Mouse (Mus musculus) heart, embryonic 11.5 days (tissue): ENCODE results near the gene Gemin2. TPM values are rescaled to one million over a fixed set of nuclear protein-coding genes. Genes with fewer than 3 reads are reported as not detected.

ENCODE experiments used
- ATAC-seq: fragments of 200-750 bp; cut with Nextera tagmentation; replicated peaks from 2 replicates; pipeline ENCODE4 v1.8.0; 2017; ENCODE audit warnings: moderate library complexity; ENCODE audit not compliant: insufficient number of reproducible peaks, low FRiP score, low TSS enrichment
- H3K27ac ChIP-seq: fragments of 300-500 bp; sonication (generic); 2 replicates; pipeline ENCODE4 v1.5.1; 2014; ENCODE audit warnings: mild to moderate bottlenecking, low read depth, low read length
- H3K27me3 ChIP-seq: fragments of 300-500 bp; sonication (generic); 2 replicates; pipeline ENCODE4 v1.6.1; 2014; ENCODE audit warnings: mild to moderate bottlenecking, low read length, mixed read lengths; ENCODE audit not compliant: control insufficient read depth, insufficient read depth
- H3K36me3 ChIP-seq: fragments of 300-500 bp; sonication (generic); 2 replicates; pipeline ENCODE4 v1.6.1; 2014; ENCODE audit warnings: mild to moderate bottlenecking, low read length, moderate library complexity, mixed read lengths; ENCODE audit not compliant: control insufficient read depth, insufficient read depth
- H3K4me1 ChIP-seq: fragments of 300-500 bp; sonication (generic); 2 replicates; pipeline ENCODE4 v1.6.1; 2014; ENCODE audit warnings: low read length; ENCODE audit not compliant: control insufficient read depth, insufficient read depth
- H3K4me2 ChIP-seq: fragments of 300-500 bp; sonication (generic); 2 replicates; pipeline ENCODE4 v1.6.1; 2014; ENCODE audit warnings: mild to moderate bottlenecking, moderate library complexity
- H3K4me3 ChIP-seq: fragments of 300-500 bp; sonication (generic); 2 replicates; pipeline ENCODE4 v1.5.1; 2014; ENCODE audit warnings: low read depth, low read length
- H3K9ac ChIP-seq: fragments of 300-500 bp; sonication (generic); 2 replicates; pipeline ENCODE4 v1.6.1; 2014; ENCODE audit warnings: mild to moderate bottlenecking, low read depth, low read length, moderate library complexity
- H3K9me3 ChIP-seq: fragments of 300-500 bp; sonication (generic); replicated peaks from 2 replicates; pipeline ENCODE4 v1.6.1; 2016; ENCODE audit warnings: low read length; ENCODE audit not compliant: control insufficient read depth
- WGBS: fragments of 180-500 bp; shearing (Covaris S2); extraction: QIAGEN DNeasy Blood & Tissue Kit; methylation state at CpG from one replicate; pipeline ENCODE4 v1.1.7; 2014; ENCODE audit not compliant: insufficient replicate concordance; 5-methylcytosine and 5-hydroxymethylcytosine counted together
- polyA plus RNA-seq: library from polyadenylated mRNA; unstranded; fragments of >200 nt; fragmentation: Nextera tagmentation; extraction: Ambion mirVana; gene quantifications from 2 replicates; pipeline ENCODE4 v1.2.1, GENCODE M21; 2014

Gemin2 gene
- polyA plus RNA-seq, 1 experiment from 2014 or later: 25.4 TPM

DNA sequence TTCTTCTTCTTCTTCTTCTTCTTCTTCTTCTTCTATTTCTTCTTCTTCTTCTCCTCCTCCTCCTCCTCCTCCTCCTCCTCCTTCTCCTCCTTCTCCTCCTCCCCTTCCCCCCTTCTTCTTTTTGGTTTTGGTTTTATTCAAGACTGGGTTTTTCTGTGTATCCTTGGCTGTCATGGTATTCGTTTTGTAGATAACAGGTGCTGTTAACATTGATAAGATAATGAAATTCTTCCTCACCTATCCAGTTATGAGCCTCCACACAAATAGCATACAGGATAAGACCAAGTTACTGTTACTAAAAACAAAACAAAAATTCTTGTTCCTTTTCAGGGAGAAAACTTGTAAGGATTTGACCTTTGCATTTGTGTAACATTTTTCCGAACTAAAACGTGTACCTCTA is 52.6 kb downstream of the Gemin2 start:
- Histone ChIP-seq H3K27ac (peak overlapping the region; percentile 86), H3K9ac (no peak overlapping the region), H3K27me3 (no peaks in the 10 kb centered on the region), H3K4me2 (peak overlapping the region; percentile 65), H3K4me1 (no peaks in the 10 kb centered on the region), H3K4me3 (peak overlapping the region; percentile 100; the same call in 1 of the 2 replicates), H3K9me3 (no peaks in the 10 kb centered on the region), H3K36me3 (peaks cover 21% of the 10 kb centered on the region)
- no peak for ATAC-seq
- 49% methylated on average over 3 of the region's 3 CpGs for WGBS

DNA sequence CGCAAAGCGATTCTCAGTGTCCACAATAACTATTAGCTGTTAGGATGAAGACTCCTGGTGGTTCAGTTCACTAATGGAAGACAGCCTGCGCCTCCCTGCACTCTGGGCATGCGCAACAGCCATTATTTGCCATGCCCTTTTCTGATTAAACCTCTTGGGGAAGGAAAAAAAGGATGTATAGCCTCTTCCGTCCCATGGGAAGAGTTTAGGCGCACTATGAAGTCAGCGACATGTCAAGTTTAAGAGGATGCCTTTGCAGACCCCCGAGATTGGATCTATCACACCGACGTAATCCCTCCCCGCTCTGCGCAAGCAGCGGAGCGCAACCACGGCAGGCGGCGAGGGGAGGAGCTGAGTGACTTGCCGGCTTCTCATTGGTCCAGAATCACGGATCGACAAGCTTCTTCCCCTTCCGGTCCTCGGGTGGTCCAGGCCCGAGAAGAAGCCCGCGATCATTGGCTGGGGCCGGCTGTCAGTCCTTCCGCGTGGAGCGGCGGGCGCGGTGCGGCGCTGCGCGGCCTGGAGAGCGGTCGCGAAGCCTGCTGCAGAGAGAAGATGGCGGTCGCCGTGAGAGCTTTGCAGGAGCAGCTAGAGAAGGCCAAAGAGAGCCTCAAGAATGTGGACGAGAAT is 53.4 kb downstream of the Gemin2 start, which contains the start of gene Pnn:
TSS of gene Pnn (plus strand) at position 437 of the 630 bp plus-strand sequence.
- no peaks in the 10 kb centered on the region for H3K4me1 ChIP-seq
- WGBS: under 1% methylated on average over 43 of the region's 43 CpGs
- H3K4me2 ChIP-seq: peak within 1 kb of the TSS; percentile 91
- H3K36me3 ChIP-seq: peaks cover 24% of the 10 kb centered on the region
- peak within 1 kb of the TSS; percentile 100 for H3K4me3 ChIP-seq
- H3K27me3 ChIP-seq: no peaks in the 10 kb centered on the region
- H3K9ac ChIP-seq: peak within 1 kb of the TSS; percentile 99
- peak within 1 kb of the TSS; percentile 92 for H3K27ac ChIP-seq
- peak; percentile 99 for ATAC-seq
- no peaks in the 10 kb centered on the region for H3K9me3 ChIP-seq

DNA sequence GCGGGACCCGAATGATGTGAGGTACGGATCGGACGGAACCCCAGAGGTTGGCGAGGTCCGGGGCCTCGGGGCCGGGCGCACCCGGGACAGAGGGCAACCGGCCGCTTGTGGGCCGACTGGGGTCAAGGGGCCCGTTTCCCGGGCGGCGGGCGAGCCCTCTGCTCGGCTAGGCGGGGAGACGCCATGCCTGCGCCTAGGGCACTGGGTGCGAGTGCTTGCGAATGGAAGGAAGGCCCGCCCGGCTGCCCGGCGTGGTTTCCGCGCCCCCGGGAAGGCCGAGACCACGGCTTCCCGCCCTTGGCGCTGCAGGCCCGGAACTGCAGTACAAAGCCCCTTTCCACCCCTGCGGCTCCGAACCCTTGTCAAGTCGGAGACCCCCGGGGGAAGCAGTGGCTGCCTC is 53.9 kb downstream of the Gemin2 start:
- peak overlapping the region; percentile 91 for H3K4me2 ChIP-seq
- WGBS: under 1% methylated on average over 41 of the region's 41 CpGs
- peak overlapping the region; percentile 92 for H3K27ac ChIP-seq
- no peaks in the 10 kb centered on the region for H3K27me3 ChIP-seq
- peaks cover 30% of the 10 kb centered on the region for H3K36me3 ChIP-seq
- H3K4me3 ChIP-seq: peak overlapping the region; percentile 100
- no peaks in the 10 kb centered on the region for H3K9me3 ChIP-seq
- H3K9ac ChIP-seq: peak overlapping the region; percentile 99
- peak; percentile 53 for ATAC-seq
- no peaks in the 10 kb centered on the region for H3K4me1 ChIP-seq

DNA sequence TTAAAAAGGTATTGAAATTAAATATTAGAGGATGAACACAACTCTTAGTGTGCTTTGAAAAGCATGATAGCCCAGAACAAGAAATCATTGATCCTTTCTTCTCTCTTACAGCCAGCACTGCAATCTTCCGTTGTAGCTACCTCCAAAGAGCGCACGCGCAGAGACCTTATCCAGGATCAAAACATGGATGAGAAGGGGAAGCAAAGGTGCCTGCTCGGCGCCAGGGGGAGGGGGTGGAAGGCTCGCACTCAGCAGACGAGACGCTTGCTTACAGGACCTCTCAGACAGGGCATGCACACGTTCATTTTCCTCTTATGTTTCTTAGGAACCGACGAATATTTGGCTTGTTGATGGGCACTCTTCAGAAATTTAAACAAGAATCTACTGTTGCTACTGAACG is 55.6 kb downstream of the Gemin2 start:
- Histone ChIP-seq H3K4me3 (no peak overlapping the region), H3K9me3 (no peaks in the 10 kb centered on the region), H3K27ac (no peak overlapping the region), H3K36me3 (peaks cover 34% of the 10 kb centered on the region), H3K4me2 (no peak overlapping the region), H3K4me1 (no peaks in the 10 kb centered on the region), H3K27me3 (no peaks in the 10 kb centered on the region), H3K9ac (no peak overlapping the region)
- WGBS: 93% methylated on average over 13 of the region's 13 CpGs
- no peak for ATAC-seq

DNA sequence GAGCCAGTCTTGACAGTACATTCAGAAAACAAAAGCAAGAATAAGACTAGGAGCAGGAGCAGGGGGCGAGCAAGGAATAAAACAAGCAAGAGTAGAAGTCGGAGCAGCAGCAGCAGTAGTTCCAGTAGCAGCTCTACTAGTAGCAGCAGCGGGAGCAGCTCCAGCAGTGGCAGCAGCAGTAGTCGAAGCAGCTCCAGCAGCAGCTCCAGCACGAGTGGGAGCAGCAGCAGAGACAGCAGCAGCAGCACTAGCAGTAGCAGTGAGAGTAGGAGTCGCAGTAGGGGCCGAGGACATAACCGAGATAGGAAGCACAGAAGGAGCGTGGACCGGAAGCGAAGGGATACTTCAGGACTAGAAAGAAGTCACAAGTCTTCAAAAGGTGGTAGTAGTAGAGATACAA is 59.1 kb downstream of the Gemin2 start:
- ATAC-seq: no peak
- H3K36me3 ChIP-seq: peaks cover 34% of the 10 kb centered on the region
- 84% methylated on average over 11 of the region's 11 CpGs for WGBS

DNA sequence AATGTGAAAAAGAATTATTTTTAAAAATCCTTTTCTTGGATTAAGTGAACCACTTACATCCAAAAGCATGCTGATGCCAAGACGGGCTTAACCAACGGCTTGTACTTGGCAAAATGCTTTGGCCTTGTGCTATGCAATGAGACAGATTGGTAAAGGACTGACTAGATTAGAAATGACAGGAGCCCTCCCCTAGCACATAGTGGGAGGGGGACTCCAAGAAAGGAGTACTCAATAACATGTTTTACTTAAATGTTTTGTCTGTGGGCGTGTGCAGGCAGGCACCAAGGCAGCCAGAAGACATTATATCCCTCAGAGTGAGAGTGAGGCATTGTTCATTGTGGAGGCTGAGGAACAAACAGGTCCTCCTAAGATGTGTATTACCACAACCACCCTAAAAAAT is 60.9 kb downstream of the Gemin2 start:
- peaks cover 24% of the 10 kb centered on the region for H3K36me3 ChIP-seq
- no peak overlapping the region for H3K27ac ChIP-seq
- H3K9me3 ChIP-seq: no peaks in the 10 kb centered on the region
- no peak for ATAC-seq
- no peak overlapping the region for H3K4me2 ChIP-seq
- no peaks in the 10 kb centered on the region for H3K27me3 ChIP-seq
- WGBS: 90% methylated on average over 3 of the region's 3 CpGs
- H3K9ac ChIP-seq: no peak overlapping the region
- no peak overlapping the region for H3K4me3 ChIP-seq
- H3K4me1 ChIP-seq: no peaks in the 10 kb centered on the region

More for the DNA sequence above, 59.1 kb downstream of the Gemin2 start:
- Histone ChIP-seq H3K27me3 (no peaks in the 10 kb centered on the region), H3K9me3 (no peaks in the 10 kb centered on the region), H3K4me3 (no peak overlapping the region), H3K27ac (no peak overlapping the region), H3K9ac (no peak overlapping the region), H3K4me1 (no peaks in the 10 kb centered on the region), H3K4me2 (no peak overlapping the region)

DNA sequence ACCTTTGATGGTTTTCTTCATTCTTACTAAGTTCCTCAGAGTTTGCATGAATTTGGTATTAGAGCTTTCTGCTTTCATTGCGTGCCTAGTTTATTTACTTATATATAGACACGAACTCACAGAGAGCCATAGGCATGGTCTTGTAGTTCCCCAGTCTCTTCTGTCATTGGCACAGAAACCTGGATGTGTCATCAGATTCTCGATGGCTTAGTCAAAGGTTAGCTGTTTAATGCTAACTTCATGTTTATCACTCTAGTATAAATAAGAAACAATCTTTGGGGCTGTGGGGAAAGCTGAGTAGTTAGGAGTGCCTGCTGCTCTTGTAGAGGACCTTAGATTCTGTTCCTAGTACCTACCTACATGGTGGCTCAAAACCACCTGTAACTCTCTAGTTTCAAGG is 63.8 kb downstream of the Gemin2 start:
- H3K27me3 ChIP-seq: no peaks in the 10 kb centered on the region
- H3K4me3 ChIP-seq: no peak overlapping the region
- H3K27ac ChIP-seq: no peak overlapping the region
- no peaks in the 10 kb centered on the region for H3K9me3 ChIP-seq
- 93% methylated on average over 3 of the region's 3 CpGs for WGBS
- ATAC-seq: no peak
- no peaks in the 10 kb centered on the region for H3K4me1 ChIP-seq
- no peak overlapping the region for H3K4me2 ChIP-seq
- H3K9ac ChIP-seq: no peak overlapping the region
- H3K36me3 ChIP-seq: peaks cover 5% of the 10 kb centered on the region

DNA sequence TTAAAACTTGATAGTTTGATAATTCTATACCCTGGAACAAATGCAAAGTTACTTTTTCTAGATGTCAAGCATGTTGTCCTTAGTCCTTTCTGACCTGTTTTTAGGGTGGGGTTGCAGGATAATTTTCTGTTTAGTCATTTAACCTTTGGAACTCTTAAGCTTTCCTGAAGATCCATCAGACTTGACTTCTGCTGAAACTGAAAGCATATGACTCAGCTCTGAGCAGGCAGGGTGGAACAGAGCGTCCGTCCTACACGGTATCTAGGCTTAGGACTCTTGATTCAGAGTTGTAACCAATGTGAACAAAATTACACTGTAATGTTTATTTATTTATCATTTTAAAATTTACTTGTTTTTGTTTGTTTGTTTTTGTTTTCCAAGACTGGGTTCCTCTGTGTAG is 64.7 kb downstream of the Gemin2 start:
- Histone ChIP-seq H3K36me3 (no peaks in the 10 kb centered on the region), H3K9ac (no peak overlapping the region)
- WGBS: 94% methylated on average over 3 of the region's 3 CpGs

More for the DNA sequence above, 64.7 kb downstream of the Gemin2 start:
- H3K4me3 ChIP-seq: no peak overlapping the region
- ATAC-seq: no peak
- H3K27ac ChIP-seq: no peak overlapping the region
- no peaks in the 10 kb centered on the region for H3K4me1 ChIP-seq
- H3K4me2 ChIP-seq: no peak overlapping the region
- no peaks in the 10 kb centered on the region for H3K9me3 ChIP-seq
- H3K27me3 ChIP-seq: no peaks in the 10 kb centered on the region
